Mouse (Mus musculus) cerebellum, postnatal 4 days (tissue): ENCODE data around the gene Epha4.

Source experiments
- DNase-seq, 2 experiments: peaks; one replicate each; pipeline ENCODE4 v3.0.0; 2022; ENCODE audit warnings: low spot score in 2 of 2, mixed read lengths in 1 of 2

Epha4 gene

DNA sequence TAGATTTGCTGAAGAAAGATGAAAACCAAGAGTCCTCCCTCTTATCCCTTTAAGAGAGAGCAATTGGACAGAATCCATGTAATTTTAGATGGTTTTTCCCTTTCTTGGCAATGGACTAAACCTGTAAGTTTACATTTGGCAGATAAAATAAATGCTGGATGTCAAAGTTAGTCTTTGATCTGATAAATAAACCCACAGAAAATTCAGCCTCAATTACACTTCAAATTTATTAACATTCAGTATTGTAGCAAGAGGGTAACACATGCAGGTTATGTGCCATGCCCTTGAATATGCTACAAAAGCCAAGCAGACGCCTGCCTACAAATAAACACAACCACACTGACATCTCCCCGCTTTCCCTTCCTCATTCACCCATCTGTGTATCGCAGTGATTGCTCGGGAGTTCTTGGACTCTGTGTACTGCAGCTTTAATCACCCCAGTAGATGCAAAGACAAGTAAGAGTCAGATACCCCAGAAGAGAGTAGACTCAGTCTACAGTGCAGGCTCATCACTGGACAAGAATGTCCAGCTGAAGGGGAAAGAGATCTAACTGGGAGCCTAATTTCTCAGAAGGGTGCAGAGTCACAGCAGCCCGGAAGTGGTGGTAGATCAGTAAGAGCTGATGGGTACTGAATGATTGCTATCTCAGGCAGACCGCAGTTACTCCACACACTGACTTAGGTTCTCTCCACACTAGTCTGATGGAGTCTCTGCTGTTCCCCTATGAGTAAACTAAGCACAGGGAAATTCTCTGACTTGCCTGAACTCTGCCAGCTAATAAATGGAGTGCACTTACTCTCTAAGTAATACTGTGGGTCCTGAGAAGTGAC lies 29.9 kb downstream of the Epha4 start:
- no peak for DNase-seq

DNA sequence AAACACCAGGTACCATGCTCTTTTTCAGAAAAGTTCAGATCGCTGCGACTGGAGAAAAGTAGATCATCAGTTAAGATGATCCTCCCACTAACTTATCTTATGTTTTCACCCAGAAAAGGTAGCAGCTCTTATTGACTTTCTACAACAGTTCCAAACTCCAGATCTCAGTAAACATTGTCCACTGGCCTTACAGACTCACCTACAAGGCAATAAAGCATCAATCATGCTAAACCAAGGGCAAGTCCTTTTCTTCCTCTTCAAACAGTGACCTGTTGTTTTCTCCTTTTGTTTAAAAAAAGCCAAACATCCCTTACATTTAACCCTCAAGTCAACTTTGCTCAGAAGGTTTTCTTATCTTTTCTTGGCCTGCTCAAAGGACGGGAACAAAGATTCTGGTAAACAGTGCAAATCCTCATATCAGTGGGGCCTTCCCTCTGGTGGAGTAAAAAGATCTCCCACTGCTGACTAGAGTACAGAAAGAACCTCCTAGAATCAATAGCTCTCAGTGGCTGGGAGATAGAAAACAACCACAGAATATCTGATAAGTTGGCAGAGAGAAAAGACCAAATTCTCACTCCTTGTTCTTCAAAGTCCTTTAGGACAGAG lies 39.0 kb downstream of the Epha4 start:
- no peak for DNase-seq

DNA sequence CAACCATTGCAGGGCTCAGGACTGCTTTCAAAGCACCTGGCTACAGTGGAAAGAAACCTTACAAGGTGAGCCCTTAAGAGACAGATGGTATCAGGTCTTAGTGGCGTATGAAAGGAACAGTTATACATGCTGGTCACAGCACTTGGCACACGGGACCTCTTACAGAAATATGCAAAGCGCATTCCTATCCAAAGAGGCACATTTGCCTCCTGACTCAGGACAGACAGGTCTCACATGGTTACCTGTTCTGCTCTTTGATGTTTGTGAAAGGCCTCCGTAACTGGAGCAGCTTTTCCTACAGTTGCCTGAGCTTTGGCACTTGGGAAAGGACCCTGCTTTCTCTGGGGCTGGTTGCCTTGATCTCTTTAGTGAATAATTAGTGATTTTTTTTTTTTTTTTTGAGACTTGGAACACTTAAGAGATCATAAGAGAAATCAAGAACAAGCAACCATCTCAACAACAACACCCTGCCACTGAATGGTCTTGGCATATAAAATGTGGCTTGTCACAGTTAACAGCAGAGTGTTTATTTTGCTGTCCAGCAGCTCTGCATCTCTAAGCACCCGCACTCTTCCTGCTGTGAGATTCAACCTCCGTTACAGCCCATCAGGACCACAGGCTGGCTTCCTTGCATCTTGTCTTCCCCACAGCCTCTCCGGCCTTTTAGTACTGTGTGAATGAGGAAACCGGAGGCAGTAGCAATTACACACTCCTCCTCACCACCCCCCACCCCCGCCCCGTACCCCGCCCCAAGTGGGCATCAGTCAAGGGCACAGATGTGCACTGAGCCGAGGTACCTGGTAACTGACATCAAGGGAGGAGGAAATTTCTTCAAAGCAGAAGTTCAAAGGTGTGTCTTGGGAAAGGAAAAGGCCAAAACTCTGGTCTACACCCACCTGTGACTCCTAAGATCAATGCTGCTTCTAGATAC lies 41.2 kb downstream of the Epha4 start:
- no peak for DNase-seq

DNA sequence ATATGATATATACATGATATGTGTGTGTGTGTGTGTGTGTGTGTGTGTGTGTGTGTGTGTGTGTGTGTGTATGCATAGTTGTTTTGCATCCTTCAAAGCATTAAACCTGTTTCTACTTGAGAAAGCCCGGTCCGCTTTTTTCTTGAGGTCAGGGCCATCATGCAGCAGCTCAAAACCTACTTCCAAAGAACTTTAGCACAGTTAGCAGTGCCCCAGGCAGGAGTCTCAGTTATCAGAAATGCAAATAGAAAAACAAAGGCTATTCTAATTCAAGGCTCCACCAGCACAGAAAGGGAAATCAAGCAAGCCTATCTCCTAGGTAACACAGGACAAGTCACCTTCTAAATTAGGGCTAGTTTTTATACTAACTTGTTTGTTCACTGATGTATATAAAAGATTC lies 42.3 kb downstream of the Epha4 start:
- no peak for DNase-seq

DNA sequence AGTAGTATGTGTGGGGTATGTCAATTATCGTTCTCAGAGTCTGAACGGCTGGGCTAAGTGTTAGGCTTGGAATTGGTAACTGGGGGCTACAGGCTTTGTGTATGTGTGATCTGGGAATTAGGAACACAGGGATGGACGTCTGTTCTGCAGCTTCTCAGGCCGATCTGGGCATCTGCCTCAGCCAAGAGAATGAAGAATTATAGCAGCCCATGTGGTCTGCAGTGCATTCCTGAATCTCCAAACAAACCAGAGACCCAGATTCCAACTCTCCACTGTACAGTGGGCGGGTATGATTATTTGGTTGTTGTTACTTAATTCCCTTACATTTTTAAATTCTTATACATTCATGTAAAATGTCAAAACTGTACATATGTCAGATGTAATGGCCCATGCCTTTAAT lies 43.4 kb downstream of the Epha4 start:
- DNase-seq = no peak

DNA sequence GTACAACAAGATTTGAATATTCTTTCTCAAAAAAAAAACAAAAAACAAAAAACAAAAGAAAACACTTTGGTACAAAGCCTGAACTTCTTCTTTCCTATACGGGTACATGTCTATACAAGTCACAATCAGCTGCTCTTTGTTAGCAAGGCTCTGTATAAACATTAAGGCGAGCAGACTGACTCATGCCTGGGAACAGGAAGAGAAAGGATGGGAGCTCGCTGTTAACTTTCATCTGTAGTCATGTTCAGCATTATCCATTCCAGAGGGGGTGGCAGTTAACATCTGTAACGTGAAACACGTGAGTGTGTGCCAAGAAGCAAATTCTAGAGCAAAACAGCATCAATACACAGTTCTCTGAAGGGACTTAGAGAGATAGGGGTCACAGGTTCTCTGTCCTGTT lies 43.9 kb downstream of the Epha4 start:
- no peak for DNase-seq

DNA sequence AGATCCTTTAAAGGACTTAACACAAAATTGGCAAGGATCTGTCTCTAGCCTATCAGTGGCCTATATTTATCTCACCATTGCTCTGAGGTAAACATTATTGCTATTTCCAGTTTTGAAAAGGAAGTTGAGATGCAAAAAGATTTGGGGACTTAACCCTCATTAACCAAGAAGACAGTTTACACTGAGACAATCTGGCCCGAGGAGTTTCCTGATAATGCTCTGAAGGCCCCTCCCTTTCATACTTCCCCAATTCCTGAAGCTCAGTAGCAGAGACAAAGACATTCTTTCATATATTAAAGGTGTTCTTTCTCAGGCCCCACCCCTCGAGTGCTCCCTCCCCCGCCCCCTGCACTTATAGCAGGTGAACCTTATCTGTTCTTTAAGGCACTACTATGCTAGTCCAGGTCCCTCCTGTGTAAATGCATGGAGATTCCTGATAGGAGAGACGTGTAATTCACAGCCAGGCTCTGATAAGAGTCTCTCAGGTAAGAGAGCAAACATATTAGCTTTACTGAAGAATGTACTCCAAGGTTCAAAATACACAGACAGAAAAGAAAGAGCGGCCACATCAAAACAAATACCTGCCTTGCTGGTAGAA lies 46.1 kb downstream of the Epha4 start:
- DNase-seq = no peak

DNA sequence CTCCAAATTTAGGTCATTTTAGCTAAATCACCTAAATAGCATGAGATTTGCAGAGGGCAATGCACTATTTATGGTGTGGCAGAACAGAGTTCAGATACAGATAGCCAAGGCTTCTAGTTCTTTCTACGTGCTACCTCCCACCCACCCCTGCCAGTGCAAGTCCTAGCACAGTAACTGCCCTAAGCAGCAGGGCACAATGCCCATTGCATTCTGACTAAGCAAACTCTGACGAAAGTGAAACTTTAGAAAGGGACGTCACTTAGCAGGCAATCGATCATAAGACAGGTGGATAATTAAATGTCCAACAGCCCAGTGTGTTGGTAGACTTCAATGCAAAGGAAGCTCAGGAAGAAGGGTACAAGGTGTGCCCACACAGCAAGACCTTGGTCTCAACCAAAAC lies 49.4 kb downstream of the Epha4 start:
- DNase-seq = no peak

DNA sequence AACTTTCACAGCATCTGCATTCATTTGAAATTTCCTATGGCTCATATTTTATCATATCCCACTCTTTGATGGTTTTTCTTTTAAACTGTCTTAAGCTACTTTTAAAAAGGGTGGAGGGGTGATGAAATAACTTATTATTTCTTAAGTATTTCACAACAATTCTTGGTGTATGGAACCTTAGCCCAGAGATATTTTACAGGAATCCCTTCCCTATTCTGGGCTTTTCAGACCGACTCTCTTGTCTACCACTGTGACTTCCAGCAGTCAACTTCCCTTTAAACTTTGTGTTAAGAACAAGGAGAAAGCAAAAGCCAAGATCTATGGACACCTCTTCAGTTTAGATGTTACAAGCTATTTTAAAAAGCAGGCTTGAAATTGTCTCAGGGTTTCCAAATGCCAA lies 50.8 kb downstream of the Epha4 start:
- no peak for DNase-seq

DNA sequence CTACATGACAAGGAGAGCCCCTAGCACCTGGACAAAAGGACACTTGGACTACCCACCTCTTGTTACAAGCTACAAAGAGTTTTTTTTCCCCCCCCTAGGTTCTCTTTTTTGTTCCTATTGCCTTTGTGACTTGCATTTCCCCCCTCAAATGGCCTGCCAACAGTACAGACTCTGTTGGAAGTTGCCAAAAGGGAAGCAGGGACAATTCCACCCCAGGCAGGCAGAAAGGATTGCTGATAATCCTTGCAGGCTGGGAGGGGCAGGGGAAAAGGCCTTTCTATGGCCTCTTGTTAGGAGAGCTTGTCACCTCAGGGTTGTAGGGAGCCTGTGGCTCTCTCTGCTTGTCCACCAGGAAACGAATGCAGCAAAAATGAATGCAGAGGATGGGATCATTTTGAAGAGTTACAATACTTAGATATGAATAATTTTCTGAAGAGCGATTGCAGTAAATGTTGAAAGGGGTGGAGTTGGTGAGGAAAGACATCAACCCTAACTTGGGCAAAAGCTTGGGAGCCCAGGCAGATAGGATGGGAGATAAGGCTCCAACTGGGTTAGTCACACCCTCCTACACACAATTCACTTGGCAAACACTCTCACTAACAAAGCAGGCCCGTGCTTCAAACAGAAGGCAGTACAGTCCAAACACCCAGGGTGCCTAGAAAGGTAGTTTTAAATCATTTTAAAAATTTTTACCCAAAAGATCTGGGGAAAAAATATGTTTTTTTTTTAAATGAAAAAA lies 52.8 kb downstream of the Epha4 start:
- no peak for DNase-seq

DNA sequence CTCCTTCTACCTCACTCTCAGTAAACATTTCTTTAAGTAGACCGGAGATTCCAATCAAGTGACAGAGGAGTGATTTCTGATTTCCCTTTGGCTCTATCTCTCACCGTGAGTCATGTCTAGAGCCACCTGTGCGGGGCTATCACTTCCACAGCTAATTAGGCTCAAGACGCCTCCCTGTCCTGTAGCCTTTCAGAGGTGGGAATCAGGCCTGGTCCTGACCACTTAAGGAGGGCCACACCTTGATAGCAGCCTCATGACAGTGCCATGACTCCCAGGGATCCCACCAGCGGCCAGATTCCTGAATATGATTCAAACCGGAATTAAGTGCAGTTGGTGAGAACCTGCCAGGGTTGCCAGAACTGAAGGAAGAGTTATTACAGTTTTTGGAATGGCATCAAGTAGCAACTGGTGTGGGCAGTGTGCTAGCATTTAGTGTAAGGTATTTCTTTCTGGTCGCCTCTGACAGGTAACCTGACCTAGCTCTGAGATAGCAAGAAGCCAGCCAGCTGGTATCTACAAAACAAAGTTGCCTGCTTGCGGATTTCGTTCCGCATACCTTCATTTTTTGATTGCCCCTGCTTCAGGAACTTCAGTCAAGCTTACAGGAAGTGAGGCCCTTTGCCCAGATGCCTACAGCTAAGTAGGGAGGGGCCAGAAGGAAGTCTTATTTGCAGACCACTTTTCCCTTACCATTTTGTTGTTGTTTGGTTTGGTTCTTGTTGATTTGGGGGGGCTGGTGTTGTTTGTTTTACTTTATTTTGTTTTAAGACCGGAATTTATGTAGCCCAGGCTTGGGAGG lies 53.9 kb downstream of the Epha4 start:
- no peak for DNase-seq

DNA sequence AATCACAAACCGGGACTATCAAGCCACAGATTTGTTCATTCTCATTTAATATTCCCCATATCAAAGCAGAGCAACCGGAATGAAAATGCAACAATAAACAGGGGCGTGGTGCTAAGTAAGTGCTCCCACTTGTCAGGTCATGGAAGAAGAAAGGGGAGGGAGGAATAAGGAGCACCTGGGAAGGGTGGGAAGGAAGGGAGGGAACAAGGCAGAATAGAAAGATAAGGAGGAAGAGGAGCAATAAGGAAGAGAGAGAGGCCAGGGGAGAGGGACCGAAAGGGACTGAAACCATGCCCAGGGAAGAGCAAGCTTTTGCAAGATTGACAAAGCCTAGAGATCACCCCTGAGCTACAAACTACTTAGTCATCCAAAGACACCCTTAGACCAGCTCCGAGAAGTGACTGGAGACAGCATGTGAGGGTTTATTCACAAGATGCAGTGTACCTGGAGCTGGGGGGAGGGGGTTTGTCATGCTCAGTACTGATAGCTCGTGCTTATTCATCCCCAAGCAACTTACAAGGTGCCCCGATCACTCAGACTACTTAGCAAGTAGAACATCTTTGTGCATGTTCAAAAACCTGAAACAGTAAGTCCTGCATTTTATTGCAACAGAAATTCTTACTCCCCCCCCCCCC lies 56.0 kb downstream of the Epha4 start:
- no peak for DNase-seq

DNA sequence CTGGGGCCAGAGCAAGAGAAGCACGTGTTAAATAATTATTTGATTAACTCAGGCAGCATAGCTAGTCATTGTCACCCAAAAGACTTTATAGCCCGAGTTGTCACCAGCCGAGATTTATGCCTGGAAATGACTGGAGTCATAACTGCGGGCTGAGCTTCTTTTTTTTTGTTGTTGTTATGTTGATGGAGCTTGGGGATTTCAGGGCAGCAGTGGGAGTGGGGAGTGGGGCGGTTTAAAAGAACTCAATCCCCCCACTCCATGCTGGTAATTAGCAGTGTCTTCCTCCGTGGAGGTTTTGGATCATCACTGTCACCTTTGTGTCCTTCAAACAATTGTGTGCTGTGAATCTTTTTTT lies 57.5 kb downstream of the Epha4 start:
- no peak for DNase-seq

DNA sequence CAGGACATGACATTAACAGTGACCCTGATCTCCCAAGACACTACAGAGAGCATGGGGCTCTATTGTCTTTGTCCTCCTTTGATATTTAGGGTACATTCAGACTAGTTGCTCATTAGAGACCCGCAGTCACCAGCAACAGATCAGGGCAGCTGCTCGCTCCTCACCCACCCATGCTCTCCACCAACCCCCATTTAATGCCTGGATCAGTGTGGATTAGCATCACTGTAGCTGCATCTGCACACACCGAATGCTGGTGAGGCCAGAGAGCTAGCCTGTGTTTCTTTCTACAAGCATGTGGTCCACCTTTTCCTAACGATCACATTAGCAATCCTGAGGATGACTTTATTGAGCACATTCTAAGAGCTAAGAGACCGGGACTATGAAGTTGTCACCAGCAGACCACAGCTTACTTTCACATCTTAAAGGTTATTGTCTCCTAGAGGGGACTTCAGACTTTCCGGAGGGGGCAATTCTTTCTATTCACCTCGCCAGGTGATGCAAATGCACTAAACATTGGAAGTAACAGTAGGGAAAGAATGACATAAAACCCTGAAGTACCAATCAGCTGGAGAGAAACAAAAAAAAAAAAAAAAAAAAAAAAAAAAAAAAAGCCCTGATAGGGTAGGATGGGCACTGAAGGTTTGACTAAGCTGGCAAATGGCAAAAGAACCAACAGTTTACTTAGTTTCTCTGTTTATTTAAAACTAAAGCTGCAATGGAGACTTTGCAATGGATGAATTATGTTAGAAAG lies 58.0 kb downstream of the Epha4 start:
- DNase-seq = no peak

DNA sequence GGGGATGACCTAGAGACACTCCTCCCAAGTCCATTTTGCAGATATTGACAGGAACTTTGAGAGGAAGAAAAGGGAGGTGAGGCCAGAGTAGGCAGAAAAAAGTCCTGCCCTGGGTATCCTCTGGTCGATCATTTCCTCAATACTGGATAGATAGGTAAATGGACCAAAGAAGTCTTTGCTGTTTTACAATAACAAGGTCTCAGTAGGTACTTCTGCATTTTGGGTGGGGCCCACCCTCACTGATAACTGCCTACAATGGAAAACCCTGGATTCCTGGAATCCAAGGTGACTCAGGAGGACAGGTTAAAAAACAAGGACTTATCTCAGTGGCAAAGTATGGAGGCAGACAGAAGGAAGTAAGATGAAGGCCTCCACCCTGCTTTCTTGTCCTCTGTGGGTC lies 61.1 kb downstream of the Epha4 start:
- DNase-seq = no peak

DNA sequence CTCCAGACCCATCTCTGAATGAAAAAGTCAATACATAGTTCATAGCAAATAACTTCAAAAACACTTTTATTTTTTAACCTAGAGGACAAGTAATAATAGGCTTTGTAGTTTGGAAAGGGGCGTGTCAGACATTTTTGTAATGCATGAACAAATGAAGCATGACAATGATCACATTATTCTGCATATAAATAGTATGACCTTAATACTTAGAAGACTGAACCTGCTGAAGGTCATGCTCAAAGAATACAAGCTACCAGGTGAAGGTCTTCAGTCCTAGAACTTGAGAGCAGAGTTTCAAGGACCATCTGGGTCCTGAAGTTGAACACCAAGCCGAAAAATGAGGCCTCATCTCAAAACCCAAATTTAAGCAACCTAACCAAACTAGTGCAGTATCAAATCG lies 62.2 kb downstream of the Epha4 start:
- no peak for DNase-seq

DNA sequence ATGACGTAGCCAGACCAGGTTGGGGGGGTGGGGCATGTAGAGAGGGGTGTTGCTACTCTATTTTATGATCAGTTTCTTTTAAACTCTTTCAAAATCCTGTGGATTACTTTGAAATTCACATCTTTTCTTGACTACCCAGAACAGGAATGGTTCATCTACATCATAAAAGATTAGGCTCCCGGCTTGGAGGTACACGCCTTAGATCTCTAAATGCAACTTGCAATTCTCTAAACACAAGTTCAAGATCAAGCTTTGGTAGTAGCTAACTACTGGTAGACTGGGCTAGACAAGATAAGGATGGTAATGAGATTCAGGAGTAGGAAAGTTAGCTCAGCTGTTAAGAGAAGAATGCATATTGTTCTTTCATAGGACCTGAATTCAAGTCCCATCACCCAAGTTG lies 63.3 kb downstream of the Epha4 start:
- DNase-seq = no peak

DNA sequence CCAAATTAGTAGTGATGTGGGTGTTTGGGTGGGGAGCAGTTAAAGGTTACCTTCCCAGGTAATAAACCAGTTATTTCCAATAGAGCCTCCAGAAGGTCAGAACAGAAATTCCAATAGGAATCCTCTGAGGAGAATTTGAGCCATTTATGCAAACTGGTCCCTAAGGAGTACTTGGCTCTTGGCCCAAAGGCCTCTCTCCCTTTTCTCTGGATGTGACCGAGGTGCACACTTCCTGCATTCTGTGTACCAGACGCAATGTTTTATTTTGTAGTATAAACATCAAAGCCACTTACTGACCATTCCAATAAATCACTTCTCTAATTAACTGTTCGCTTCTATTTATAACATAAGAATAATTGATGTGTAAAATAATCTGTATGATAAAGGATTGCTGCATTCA lies 64.7 kb downstream of the Epha4 start:
- DNase-seq = no peak

DNA sequence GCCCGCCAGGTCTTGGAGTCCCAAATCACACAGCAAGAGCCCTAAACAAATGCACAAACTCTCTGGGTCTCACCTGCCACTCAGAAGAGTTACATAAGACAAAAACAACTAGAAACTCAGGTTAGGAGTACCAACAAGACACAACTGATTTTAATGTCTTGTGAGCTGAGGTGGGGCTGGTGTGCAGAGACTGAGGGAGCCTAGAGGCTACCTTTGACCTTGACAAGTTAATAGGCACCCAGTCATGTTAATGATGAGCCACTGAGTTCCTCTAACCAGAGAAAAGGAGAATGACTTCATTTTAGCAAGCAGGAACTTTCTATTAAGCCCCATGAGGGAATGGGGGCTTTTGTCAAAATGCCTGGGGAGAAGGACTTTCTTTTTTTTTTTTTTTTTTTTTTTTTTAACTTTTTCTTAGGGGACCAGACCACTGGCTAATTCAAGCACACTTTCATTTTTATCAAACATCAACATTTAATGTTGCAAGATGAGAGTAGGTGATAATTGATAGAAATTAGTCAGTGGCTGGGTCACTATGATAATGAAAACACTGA lies 67.8 kb downstream of the Epha4 start:
- DNase-seq = no peak
